Mouse (Mus musculus) small intestine, adult 2 months (tissue): ENCODE data around the gene Ppp1r26.

ENCODE experiments used
- CTCF ChIP-seq: fragments of 200-500 bp; IDR thresholded peaks from 2 replicates; pipeline ENCODE4 v1.5.1; 2012; ENCODE audit warnings: low read depth, mild to moderate bottlenecking, control low read depth, inconsistent platforms, low read length, moderate library complexity, mixed read lengths; ENCODE audit not compliant: insufficient replicate concordance, insufficient read length; ENCODE audit errors: extremely low read depth
- POLR2A ChIP-seq: fragments of 200-500 bp; IDR thresholded peaks from 2 replicates; pipeline ENCODE4 v1.6.1; 2012; ENCODE audit warnings: low read depth, mild to moderate bottlenecking, control low read depth, inconsistent platforms, low read length, moderate library complexity

- TF ChIP-seq CTCF: no peak
- no peak for TF ChIP-seq POLR2A
These were observed 22.1 kb downstream of the Ppp1r26 start for GRCm38 (mm10) chr2:28468486-28469225.
